Mouse (Mus musculus) left cerebral cortex, postnatal 14 days (tissue): Measurements from ENCODE around the gene Gm20388. TPM values are rescaled to one million over a fixed set of nuclear protein-coding genes. Genes with fewer than 3 reads are reported as not detected.
"Not testable (repeated sequence)": the region's sequence is repeated elsewhere in the genome, so short reads cannot be mapped to it uniquely, and the experiment has no call there.

Experiments used
- DNase-seq, 2 experiments: peaks; one replicate each; pipeline ENCODE4 v3.0.0; 2021 to 2022; ENCODE audit warnings: low spot score in 2 of 2, mixed read lengths in 1 of 2
- intact Hi-C: fragments of 180-260 bp; cut with DNase I; formaldehyde crosslinking; loops from one replicate; pipeline ENCODE4 v1.15.1; 2025
- total RNA-seq, 2 experiments: library from RNA; stranded (reverse); gene quantifications; 2 replicates each; pipeline ENCODE4 v1.2.3; 2021

Gm20388 gene
- total RNA-seq, 2 experiments from 2014 or later = 2.8 to 7.3 TPM

- intact Hi-C loops = no loop called here
- no peak for DNase-seq
Observed at GRCm38 (mm10) chr8:123899366-123899765, 3988.7 kb downstream of the Gm20388 start.

DNA sequence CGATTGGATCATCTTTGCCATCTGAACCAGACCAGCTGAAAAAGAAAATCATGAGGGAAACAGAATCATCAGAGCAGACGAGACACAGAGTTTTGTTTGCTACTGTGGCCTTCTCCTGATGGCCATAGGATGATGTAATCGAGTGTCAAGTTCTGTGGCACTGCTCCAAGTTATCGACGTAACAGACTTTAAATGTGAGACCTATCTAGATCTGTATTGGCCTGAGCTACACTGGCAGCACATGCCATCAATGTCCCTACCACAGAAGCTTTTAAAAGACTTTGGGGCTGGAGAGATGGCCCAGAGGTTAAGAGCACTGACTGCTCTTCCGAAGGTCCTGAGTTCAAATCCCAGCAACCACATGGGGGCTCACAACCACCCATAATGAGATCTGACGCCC lies 3992.0 kb downstream of the Gm20388 start:
- intact Hi-C loops = no loop called here
- DNase-seq = no peak

- DNase-seq = no peak
- intact Hi-C loops = loop anchor here (5.0 kb wide), 2 partner anchors 75 to 115 kb away; no protein-coding TSS in a partner anchor
Observed at GRCm38 (mm10) chr8:123907604-123908003, 3997.0 kb downstream of the Gm20388 start.

DNA sequence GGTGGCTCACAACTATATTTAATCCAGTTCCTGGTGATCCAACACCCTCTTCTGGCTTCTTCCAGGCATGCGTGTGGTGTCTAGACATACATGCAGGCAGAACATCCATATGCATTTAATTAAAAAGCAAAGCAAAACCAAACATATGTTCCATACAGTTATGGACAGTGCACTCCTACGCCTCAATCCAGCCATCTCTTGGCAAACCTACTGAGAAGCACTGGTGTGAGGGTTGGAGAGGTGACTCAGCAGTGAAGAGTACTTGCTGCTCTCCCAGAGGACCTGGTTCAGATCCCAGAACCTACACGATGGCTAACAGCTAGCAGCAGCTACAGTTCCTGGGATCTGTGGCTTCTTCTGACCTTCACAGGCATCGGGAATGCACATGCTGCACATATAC lies 4001.6 kb downstream of the Gm20388 start:
- intact Hi-C loops = no loop called here
- peak in 1 of 2 experiments; percentile 48 for DNase-seq

DNA sequence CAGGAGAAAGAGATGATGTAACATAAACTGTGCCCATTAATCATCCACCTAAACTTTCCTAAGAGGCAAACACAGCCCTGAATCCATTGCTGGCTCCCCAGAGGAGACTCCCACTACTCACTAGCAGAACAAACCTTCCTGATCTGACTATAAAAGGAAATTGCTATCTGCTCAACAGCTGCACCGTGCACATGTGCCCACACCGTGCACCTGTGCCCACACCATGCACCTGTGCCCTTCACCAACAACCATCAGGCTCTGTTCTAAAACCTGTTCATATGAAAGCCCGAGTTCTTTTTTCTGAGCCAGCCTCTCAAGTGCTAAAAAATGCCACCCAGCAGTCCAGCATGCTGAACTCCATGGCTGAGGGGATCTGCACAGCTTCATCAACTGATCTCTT lies 4004.0 kb downstream of the Gm20388 start:
- intact Hi-C loops = no loop called here
- no peak for DNase-seq

DNA sequence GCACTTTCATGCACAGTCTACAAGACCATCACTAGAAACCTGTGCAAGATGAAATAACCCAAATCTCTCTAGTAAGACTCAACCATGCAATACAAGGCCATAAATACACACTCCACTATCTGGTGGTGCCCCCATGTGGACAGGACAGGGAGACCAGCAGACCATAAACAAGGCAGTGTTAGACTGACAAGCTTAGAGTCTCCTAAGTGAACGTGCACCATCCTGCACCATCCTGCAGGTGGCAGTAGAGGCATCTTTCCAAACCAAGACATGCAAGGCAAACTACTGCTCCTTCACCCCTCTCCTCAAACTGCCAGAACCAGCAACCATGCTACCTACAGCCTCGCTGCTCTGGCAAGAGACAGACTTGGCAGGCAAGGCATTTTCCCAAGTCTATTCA lies 4014.1 kb downstream of the Gm20388 start:
- DNase-seq = peak; percentile 89 to 97
- intact Hi-C loops = loop anchor here (5.0 to 10.0 kb wide), 2 partner anchors 132 to 420 kb away; no protein-coding TSS in a partner anchor

- intact Hi-C loops = loop anchor here (10.0 kb wide), 1 partner anchor 419 kb away; no protein-coding TSS in a partner anchor
- DNase-seq = no peak
Observed at GRCm38 (mm10) chr8:123925671-123926070, 4015.0 kb downstream of the Gm20388 start.

GRCm38 (mm10) chr8:123929026-123929425 lies 4018.4 kb downstream of the Gm20388 start:
- intact Hi-C loops = loop anchor here (10.0 kb wide), 1 partner anchor 416 kb away; no protein-coding TSS in a partner anchor
- DNase-seq = no peak

DNA sequence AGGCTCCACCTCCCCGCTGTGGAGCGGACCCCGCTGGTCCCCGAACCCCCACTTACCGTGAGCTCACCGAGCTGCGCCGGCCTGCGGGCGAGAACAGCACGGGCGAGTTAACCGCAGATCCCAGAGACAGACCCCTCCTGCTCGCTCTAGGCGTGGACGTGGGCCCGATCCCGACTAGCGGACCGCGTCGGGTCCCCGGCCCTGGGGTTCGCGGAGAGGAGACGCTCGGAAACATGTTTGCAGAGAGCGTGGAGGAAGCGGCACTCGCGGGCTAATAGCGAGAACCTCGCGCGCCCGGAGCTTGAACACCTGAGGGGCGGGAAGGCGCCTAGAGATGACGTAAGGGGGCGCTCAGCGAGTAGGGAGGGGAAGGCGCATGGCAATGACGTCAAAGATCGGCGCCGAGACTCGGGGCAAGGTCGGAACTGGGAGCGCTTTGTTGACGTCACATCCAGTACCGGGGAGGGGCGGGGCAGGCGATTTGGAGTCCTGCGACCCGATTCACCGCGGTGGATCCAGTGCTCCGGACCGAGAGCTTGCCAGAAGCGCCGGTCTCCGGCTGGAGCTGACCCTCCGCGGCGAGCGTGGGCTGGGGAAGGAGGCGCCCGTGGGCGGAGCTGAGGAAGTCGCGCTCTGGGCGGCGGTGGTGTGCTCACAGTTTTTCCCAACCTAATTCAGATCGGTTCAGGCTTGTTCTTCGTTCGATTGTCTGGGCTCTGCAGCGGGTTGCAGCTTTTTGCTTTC lies 4038.5 kb downstream of the Gm20388 start, which contains the start of gene Nup133:
Gene Nup133, minus strand, starts transcription at position 324 of the 744 bp plus-strand sequence.
- intact Hi-C loops = no loop called here

GRCm38 (mm10) chr8:123949686-123949986 lies 4039.0 kb downstream of the Gm20388 start:
- DNase-seq = no peak
- intact Hi-C loops = no loop called here

More for the DNA sequence above, 4038.5 kb downstream of the Gm20388 start, which contains the start of gene Nup133:
- DNase-seq = peak; percentile 99 to 100

DNA sequence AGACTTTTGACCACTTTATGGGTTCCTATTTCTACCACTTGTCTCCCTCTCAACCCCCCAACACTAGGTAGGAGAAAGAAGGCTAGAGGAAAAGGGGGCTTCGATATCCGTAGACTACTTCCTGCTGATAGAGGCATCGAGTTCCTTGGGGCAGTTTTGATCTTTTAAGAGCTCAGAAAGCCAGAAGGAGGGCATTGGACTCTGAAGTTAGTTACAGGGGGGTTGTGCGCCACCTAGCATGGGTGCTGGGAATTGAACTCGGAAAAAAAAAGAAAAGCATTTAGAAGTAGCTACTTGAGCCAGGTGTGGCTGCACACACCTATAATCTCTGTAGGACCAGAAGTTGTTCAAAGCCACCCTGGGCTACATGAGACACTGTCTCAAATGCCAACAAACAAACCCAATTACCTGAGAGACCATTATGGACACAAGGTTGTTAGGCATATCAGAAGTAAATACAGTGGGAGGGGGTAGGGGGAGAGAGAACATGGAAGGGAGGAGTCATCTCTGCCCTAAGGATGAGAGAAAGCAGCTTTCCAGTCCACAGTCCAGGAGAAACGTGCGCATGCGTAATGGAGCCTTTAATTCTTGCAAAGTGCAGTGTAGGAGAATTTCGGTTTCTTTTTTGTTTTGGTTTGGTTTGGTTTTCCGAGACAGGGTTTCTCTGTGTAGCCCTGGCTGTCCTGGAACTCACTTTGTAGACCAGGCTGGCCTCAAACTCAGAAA lies 4039.6 kb downstream of the Gm20388 start:
- intact Hi-C loops = no loop called here

DNA sequence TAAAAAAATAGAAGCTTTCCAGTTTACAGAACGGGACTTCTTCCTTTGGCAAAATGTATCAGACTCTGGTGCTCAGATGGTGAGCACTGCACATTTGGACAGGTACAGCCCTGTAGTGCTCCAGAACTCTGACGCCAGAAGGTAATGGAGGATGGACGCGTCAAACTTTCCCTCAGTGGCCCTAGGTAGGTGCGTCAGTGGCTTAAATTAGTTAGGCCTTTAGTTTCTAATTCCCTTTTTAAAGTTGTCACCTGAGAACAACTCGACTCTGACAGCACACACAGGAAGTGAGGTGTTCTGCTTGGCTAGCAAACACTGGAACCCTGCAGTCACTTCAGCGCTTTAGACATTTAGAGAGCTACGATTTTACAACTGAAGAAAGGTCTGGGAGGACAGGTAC lies 4043.0 kb downstream of the Gm20388 start:
- no peak for DNase-seq
- intact Hi-C loops = no loop called here

More for the DNA sequence above, 4039.6 kb downstream of the Gm20388 start:
- peak; percentile 29 to 51 for DNase-seq

DNA sequence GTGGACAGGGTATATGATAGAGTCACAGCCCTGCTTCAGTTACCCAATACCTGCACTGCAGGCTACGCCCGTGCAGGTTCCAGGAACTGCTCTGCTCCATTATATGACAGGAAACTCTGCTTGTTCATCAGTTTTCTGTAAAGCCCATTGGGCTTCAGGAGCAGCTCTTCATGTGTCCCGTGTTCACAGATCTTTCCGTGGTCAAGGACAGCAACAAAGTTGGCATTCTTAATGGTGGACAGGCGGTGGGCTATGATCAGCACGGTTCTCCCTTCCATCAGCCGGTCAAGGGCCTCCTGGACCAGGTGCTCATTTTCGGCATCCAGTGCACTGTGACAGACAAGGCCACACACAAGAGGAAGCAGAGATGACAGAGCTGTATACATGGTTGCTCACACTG lies 4043.6 kb downstream of the Gm20388 start:
- intact Hi-C loops = no loop called here
- DNase-seq = no peak

DNA sequence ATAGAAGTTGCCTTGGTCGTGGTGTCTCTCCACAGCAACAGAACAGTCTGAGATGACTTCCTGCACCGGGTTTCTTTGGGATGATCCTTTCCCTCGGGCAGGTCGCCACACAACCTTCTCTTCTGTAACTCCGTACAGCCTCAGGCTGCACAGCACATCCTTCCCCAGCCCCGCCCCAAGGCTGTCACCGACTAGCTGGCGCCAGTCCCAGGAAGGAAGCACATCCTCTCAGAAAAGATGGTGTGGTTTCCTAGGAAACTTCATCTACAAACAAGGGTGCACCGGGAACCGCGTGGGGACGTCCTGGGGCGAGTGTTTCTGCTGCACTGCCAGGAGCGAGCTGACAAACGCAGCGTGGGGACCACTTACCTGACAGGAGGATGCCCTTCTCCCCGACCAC lies 4047.5 kb downstream of the Gm20388 start:
- DNase-seq = peak; percentile 21 to 37
- intact Hi-C loops = no loop called here

DNA sequence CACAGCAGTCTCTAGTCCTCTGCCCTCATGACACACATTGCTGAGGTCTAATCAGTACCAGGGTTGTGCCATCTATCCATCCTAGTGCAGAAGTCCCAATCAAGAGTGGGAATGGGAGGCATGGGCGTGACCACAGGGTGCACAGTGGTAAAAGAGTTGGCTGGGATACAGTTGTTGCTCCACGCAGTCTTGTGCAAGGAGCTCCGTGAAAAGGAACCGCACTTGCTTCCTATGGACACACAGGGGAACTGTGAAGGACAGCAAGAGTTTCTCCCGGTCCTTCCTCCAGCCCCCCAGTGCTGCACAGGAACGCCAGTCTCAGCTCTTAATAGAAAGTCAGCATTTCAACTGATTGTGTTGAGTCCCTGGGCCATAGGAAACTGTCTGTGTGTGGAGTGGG lies 4048.8 kb downstream of the Gm20388 start:
- intact Hi-C loops = no loop called here
- no peak for DNase-seq

DNA sequence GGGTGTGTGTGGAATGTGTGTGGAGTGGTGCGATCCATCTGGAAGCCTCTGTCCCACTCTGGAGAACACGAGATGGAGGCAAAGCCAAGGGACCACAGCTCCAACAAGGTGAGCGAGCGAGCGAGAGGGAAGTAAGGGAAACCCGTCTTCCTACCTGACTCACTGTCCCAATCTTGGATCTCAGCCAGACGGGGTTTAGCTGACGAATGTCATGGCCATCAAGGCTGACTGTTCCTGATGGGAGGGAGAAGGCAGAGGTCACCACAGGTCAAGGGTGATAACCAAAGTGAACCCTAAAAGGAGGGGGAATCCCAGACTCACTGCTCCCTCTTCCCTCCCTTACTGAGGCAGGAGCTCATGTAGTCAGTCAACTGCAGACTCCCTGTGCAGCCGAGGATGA lies 4049.4 kb downstream of the Gm20388 start:
- intact Hi-C loops = no loop called here
- DNase-seq = no peak

DNA sequence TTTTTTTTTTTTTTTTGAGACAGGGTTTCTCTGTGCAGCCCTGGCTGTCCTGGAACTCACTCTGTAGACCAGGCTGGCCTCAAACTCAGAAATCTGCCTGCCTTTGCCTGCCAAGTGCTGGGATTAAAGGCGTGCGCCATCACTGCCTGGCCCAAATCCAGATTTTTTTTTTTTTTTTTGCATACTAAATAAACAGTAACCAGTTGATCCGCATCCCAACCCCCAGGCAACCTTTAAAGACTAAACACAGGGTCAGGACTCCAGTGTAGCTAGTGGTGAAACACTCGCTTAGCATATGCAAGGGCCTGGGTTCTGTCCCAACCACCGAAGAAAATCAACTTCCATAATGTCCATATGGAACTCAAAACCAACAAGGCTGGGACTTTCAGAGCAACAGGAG lies 4049.9 kb downstream of the Gm20388 start:
- DNase-seq, intact Hi-C loops: not testable (repeated sequence)

DNA sequence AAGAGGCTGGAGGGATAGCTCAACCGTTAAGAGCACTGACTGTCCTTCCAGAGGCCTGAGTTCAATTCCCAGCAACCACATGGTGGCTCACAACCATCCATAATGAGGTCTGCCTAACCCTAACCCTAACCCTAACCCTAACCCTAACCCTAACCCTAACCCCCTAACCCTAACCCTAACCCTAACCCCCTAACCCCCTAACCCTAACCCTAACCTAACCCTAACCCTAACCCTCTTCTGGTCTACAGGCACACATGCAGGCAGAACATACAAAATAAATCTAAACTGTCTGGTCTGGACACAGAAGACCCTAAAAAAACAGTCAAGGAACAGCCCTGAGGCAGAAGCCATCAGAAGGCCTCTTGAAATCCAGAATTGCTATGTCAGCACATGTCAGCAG lies 4050.7 kb downstream of the Gm20388 start:
- intact Hi-C loops = no loop called here
- no peak for DNase-seq

DNA sequence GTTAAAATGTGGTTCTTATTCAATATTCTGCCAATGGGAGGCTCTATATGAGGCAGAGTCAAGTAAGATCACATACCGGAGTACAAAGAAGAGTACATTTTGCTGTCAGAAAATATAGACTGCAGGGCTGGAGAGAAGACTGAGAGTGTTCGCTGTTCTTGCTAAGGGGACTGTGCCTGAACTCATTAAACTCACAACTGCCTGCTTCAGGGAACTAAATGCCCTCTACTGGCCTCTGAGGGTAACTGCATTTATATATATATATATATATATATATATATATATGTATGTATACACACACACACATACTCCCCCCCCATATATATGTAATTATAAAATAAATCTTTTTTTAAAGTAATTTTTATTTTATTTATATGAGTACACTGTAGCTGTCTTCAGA lies 4056.3 kb downstream of the Gm20388 start:
- intact Hi-C loops = no loop called here

GRCm38 (mm10) chr8:123973495-123973894 lies 4062.9 kb downstream of the Gm20388 start:
- DNase-seq = no peak

More for the DNA sequence above, 4056.3 kb downstream of the Gm20388 start:
- no peak for DNase-seq

DNA sequence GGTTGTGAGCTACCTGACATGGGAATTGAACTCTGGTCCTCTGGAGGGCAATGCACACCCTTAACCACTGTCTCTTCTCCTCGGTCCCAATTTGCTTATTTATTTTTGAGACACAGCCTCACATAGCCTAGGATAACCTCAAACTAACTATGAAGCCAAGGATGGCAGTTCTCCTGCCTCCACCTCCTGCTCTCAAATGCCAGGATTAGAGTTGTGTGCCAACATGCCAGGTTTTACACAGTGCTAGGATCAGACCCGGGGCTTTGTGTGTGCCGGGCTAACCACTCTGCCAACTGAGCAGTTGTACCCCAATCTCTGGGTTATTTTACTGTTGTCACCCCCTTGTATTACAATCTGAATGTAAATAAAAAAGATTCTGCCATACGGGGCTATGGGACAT lies 4066.9 kb downstream of the Gm20388 start:
- no peak for DNase-seq
- intact Hi-C loops = no loop called here

More at GRCm38 (mm10) chr8:123973495-123973894, 4062.9 kb downstream of the Gm20388 start:
- intact Hi-C loops = no loop called here
